Mouse (Mus musculus) lung, adult 2 months (tissue): ENCODE measurements at regions not wholly inside any gene's neighbourhood (a gene's known extent, or its start where the extent isn't known, plus 50 kb on each side); places are given as distances from the start of the nearest gene placed in this dataset.

Source experiments
- DNase-seq: peaks from one replicate; pipeline ENCODE4 v3.0.0; 2022
- H3K4me1 ChIP-seq: fragments of 200-500 bp; 2 replicates; pipeline ENCODE4 v1.6.1; 2011; ENCODE audit warnings: low read length; ENCODE audit not compliant: control insufficient read depth, insufficient read depth
- H3K4me3 ChIP-seq: fragments of 200-500 bp; replicated peaks from 2 replicates; pipeline ENCODE3; 2011; ENCODE audit warnings: low read depth, mild to moderate bottlenecking, control low read depth, low read length; ENCODE audit errors: extremely low read depth
- CTCF ChIP-seq: fragments of 200-500 bp; IDR thresholded peaks from 2 replicates; pipeline ENCODE4 v1.5.1; 2011; ENCODE audit warnings: mild to moderate bottlenecking, low read length, control low read depth; ENCODE audit not compliant: insufficient read depth
- POLR2A ChIP-seq: fragments of 200-500 bp; IDR thresholded peaks from 2 replicates; pipeline ENCODE4 v1.6.1; 2011; ENCODE audit warnings: low read depth, mild to moderate bottlenecking, control low read depth, low read length, borderline replicate concordance; ENCODE audit errors: extremely low read depth
- WGBS: fragments of 180-500 bp; shearing (Covaris S2); methylation state at CpG from one replicate; pipeline ENCODE4 v1.1.7; 2018; 5-methylcytosine and 5-hydroxymethylcytosine counted together

GRCm38 (mm10) chr13:111043637-111044036, 211.2 kb upstream of the Actbl2 start:
- Histone ChIP-seq H3K4me3 (no peak overlapping the region), H3K4me1 (no peaks in the 10 kb centered on the region)
- no peak for TF ChIP-seq POLR2A
- no peak for TF ChIP-seq CTCF
- DNase-seq: no peak
- WGBS: 43% methylated on average over 2 of the region's 2 CpGs

DNA sequence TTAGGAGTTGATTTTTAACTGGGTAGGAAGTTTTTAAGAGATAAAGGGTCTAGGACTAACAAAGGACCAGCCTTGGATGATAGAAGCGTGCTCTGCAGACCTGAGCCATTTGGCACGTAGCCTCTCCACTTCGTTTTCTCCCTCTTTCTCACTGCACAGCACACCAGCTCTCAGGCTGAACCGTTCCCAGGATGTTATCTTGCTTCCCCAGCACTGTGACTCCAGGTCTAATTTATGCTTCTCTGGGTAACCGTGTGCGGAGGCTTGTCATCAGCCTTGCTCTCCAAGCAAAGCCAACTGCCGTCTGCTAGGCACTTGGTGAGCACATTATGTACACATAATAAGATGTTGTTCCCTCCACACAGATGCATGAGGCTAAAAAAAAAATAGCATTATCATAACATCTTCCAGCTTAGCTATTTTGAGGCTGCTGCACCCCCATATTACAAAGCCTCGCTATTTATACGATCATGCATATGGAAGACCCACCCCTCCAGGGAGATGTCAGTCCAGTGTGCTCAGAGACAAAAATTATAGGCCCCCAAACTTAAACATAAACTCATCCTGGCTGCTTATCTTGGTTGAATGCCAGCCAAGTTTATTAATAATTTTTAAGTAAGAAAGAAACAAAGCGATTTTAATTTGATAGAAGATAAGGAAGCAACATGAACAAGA, 210.3 kb upstream of the Actbl2 start:
- no peak overlapping the region for H3K4me3 ChIP-seq
- TF ChIP-seq POLR2A: no peak
- no peak for TF ChIP-seq CTCF
- WGBS: 24% methylated on average over 10 of the region's 10 CpGs
- H3K4me1 ChIP-seq: no peaks in the 10 kb centered on the region
- no peak for DNase-seq

- DNase-seq: no peak
- WGBS: 14% methylated on average over 6 of the region's 6 CpGs
- no peak for TF ChIP-seq POLR2A
- Histone ChIP-seq H3K4me1 (no peaks in the 10 kb centered on the region; the same call in 1 of the 2 replicates), H3K4me3 (no peak overlapping the region)
These were observed 204.7 kb upstream of the Actbl2 start for GRCm38 (mm10) chr13:111050097-111050496.

DNA sequence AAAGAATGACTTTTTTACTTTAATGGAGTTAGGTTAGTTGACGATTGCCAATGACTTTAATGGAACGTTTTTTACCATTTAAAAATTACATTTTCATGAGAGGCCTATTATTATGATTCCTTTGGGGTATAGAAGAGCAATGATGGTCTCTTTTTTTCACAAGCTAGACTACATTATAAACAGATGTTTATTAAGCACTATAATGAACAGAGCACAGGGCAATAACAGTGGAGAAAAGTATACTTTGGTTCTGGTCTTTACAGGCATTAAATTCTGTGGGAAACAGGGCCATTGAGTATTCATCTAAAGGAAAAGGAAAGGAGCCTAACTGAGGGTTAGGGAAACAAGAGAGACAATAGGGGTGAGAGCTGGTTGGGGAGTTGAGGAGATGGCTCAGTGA, 199.0 kb upstream of the Actbl2 start:
- DNase-seq: no peak
- 86% methylated on average over 2 of the region's 2 CpGs for WGBS
- Histone ChIP-seq H3K4me1 (no peaks in the 10 kb centered on the region), H3K4me3 (no peak overlapping the region)
- no peak for TF ChIP-seq CTCF
- no peak for TF ChIP-seq POLR2A

DNA sequence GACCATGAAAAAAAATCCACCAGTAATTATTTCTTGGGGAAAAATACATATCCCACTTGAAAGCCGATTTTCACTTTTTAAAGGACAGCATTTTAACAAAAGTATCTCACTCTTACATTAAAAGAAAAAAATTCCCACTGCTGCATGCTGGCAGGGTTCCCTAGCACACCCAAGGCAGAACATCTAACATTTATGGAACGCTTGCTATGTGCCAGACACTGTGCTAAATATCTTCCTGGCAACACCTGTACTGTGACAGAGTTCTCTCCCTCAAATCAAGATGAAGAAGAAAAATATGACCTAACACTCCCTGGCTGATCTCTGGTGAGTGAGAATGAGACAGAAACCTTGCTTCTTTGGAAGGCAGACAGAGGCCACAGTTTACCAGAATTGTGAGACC, 167.1 kb upstream of the Actbl2 start:
- no peak overlapping the region for H3K4me3 ChIP-seq
- TF ChIP-seq CTCF: no peak
- no peak for TF ChIP-seq POLR2A
- WGBS: 78% methylated on average over 2 of the region's 2 CpGs
- DNase-seq: no peak
- no peaks in the 10 kb centered on the region for H3K4me1 ChIP-seq

DNA sequence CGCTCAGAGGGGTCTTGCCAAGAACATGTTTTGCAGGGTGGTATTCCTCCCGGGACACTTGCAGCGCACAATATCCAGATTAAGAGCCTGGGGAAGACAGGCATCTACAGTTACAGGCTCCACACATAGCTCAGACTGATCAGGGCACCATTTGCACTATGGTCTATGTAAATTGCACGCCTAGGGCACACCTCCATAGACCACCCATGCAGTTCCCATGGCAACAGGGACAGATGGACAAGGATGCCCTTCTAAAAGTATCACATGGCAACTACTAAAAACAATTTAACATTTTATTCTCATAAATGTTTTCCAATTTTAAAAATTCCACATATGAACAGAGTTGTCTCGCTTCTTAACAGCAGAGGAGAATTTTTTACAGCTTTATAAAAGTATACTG, 158.7 kb upstream of the Actbl2 start:
- Histone ChIP-seq H3K4me3 (no peak overlapping the region), H3K4me1 (no peaks in the 10 kb centered on the region)
- 92% methylated on average over 5 of the region's 5 CpGs for WGBS
- no peak for DNase-seq
- TF ChIP-seq POLR2A (no peak), CTCF (no peak)

DNA sequence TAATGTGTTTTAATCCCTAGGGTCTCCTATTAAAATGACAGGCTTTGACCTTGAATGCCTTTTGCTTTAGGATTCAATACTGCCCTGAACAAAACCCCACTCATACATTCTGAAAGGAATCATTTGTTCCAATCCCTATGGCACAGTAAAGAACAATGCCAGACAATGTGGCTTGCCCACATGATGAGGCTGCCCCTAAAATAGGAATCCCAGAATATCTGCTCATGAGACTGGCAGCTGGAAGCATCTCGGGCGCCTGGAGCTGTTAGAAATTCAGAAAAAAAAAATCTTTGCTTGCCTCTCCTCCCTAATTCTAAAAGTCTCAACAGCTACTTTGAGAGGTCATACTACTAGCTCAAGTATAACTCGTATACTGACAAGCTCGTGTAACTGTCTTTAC, 157.5 kb upstream of the Actbl2 start:
- no peak overlapping the region for H3K4me3 ChIP-seq
- no peak for DNase-seq
- TF ChIP-seq CTCF (no peak), POLR2A (no peak)
- no peaks in the 10 kb centered on the region for H3K4me1 ChIP-seq
- WGBS: 88% methylated on average over 4 of the region's 4 CpGs

DNA sequence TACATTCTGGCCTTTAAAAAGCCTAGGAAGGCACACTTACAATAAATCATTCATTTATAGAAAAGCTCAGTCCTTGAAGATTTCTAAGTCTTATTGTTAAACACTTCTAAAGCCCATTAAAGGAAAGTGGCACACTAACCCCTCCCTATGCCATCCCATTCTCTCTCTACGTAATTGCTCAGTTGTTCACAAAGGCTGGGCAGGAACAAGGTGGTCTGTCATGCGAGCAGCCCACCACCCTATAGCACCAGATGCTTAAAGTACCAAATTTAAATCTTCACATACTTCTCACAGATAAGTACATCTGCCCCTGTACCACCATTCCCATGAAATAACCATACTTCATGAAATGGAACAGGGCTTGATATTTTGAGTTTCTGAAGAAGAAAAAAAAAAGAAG, 156.1 kb upstream of the Actbl2 start:
- no peak for DNase-seq
- TF ChIP-seq CTCF: no peak
- TF ChIP-seq POLR2A: no peak
- no peaks in the 10 kb centered on the region for H3K4me1 ChIP-seq
- H3K4me3 ChIP-seq: no peak overlapping the region
- WGBS: 88% methylated on average over 2 of the region's 2 CpGs

GRCm38 (mm10) chr13:111099252-111099651, 155.6 kb upstream of the Actbl2 start:
- 65% methylated on average over 6 of the region's 6 CpGs for WGBS
- Histone ChIP-seq H3K4me1 (no peaks in the 10 kb centered on the region), H3K4me3 (no peak overlapping the region)
- no peak for TF ChIP-seq CTCF
- TF ChIP-seq POLR2A: no peak
- DNase-seq: no peak

- DNase-seq: no peak
- Histone ChIP-seq H3K4me3 (no peak overlapping the region), H3K4me1 (no peaks in the 10 kb centered on the region)
- 80% methylated on average over 1 of the region's 1 CpGs for WGBS
- TF ChIP-seq CTCF: no peak
- TF ChIP-seq POLR2A: no peak
These were observed 154.4 kb upstream of the Actbl2 start for GRCm38 (mm10) chr13:111100448-111100847.
